Mouse (Mus musculus): ENCODE results near the gene 2310039H08Rik.
"Not testable (repeated sequence)": the region's sequence is repeated elsewhere in the genome, so short reads cannot be mapped to it uniquely, and the experiment has no call there.

2310039H08Rik gene

GRCm38 (mm10) chr17:46763544-46763943 lies 8.9 kb upstream of the 2310039H08Rik start, which contains the start of gene Ptcra:
TSS of gene Ptcra (minus strand) at chr17:46763712.
- DNase-seq (ENCODE audit: low spot score): no peak

GRCm38 (mm10) chr17:46764916-46765315 lies 7.5 kb upstream of the 2310039H08Rik start:
- not testable (repeated sequence) for DNase-seq (ENCODE audit: low spot score)

- DNase-seq (ENCODE audit: low spot score): no peak
Observed at GRCm38 (mm10) chr17:46767868-46768267, 4.6 kb upstream of the 2310039H08Rik start.

GRCm38 (mm10) chr17:46770546-46770945 lies 1.9 kb upstream of the 2310039H08Rik start:
- no peak for DNase-seq (ENCODE audit: low spot score)

- no peak for DNase-seq (ENCODE audit: low spot score)
Observed at GRCm38 (mm10) chr17:46771025-46771424, 1.4 kb upstream of the 2310039H08Rik start.

- DNase-seq (ENCODE audit: low spot score): no peak
Observed at GRCm38 (mm10) chr17:46771616-46772015, 819 bp upstream of the 2310039H08Rik start.

- DNase-seq (ENCODE audit: low spot score): no peak
Observed at GRCm38 (mm10) chr17:46772038-46772403, 414 bp upstream of the 2310039H08Rik start.

- DNase-seq (ENCODE audit: low spot score): no peak
Observed at GRCm38 (mm10) chr17:46773278-46774130, 1.1 kb downstream of the 2310039H08Rik start.

GRCm38 (mm10) chr17:46774131-46774472 lies 1.7 kb downstream of the 2310039H08Rik start:
- DNase-seq (ENCODE audit: low spot score): no peak

GRCm38 (mm10) chr17:46775070-46775469 lies 2.6 kb downstream of the 2310039H08Rik start:
- no peak for DNase-seq (ENCODE audit: low spot score)

GRCm38 (mm10) chr17:46776087-46776486 lies 3.7 kb downstream of the 2310039H08Rik start:
- DNase-seq (ENCODE audit: low spot score): no peak

GRCm38 (mm10) chr17:46781876-46782275 lies 9.4 kb downstream of the 2310039H08Rik start:
- DNase-seq (ENCODE audit: low spot score): no peak

GRCm38 (mm10) chr17:46782341-46783221 lies 10.1 kb downstream of the 2310039H08Rik start, which contains the start of gene Rpl7l1:
TSS of gene Rpl7l1 (minus strand) at chr17:46782672.
- peak; percentile 94 for DNase-seq (ENCODE audit: low spot score)

GRCm38 (mm10) chr17:46783222-46783565 lies 10.8 kb downstream of the 2310039H08Rik start:
- DNase-seq (ENCODE audit: low spot score): no peak

- DNase-seq (ENCODE audit: low spot score): no peak
Observed at GRCm38 (mm10) chr17:46786952-46787351, 14.5 kb downstream of the 2310039H08Rik start.

- DNase-seq (ENCODE audit: low spot score): not testable (repeated sequence)
Observed at GRCm38 (mm10) chr17:46787974-46788373, 15.5 kb downstream of the 2310039H08Rik start.

- no peak for DNase-seq (ENCODE audit: low spot score)
Observed at GRCm38 (mm10) chr17:46792963-46793362, 20.5 kb downstream of the 2310039H08Rik start.

GRCm38 (mm10) chr17:46796743-46797142 lies 24.3 kb downstream of the 2310039H08Rik start:
- DNase-seq (ENCODE audit: low spot score): no peak

GRCm38 (mm10) chr17:46797386-46797785 lies 25.0 kb downstream of the 2310039H08Rik start:
- no peak for DNase-seq (ENCODE audit: low spot score)

GRCm38 (mm10) chr17:46799680-46800079 lies 27.2 kb downstream of the 2310039H08Rik start:
- DNase-seq (ENCODE audit: low spot score): no peak

GRCm38 (mm10) chr17:46801761-46802160 lies 29.3 kb downstream of the 2310039H08Rik start:
- DNase-seq (ENCODE audit: low spot score): no peak

- DNase-seq (ENCODE audit: low spot score): no peak
Observed at GRCm38 (mm10) chr17:46808376-46808775, 35.9 kb downstream of the 2310039H08Rik start.
